Mouse (Mus musculus) testis, adult 2 months (tissue): ENCODE measurements around the gene Rem2.

Experiments used
- CTCF ChIP-seq: fragments of 200-500 bp; IDR thresholded peaks from 2 replicates; pipeline ENCODE4 v1.5.1; 2012; ENCODE audit warnings: low read depth, mild to moderate bottlenecking, inconsistent platforms, low read length, moderate library complexity; ENCODE audit not compliant: control insufficient read depth, insufficient read depth, insufficient replicate concordance
- POLR2A ChIP-seq: fragments of 200-500 bp; IDR thresholded peaks from 2 replicates; pipeline ENCODE4 v1.6.1; 2012; ENCODE audit warnings: low read depth, mild to moderate bottlenecking, inconsistent platforms, low read length, moderate library complexity; ENCODE audit not compliant: control insufficient read depth

DNA sequence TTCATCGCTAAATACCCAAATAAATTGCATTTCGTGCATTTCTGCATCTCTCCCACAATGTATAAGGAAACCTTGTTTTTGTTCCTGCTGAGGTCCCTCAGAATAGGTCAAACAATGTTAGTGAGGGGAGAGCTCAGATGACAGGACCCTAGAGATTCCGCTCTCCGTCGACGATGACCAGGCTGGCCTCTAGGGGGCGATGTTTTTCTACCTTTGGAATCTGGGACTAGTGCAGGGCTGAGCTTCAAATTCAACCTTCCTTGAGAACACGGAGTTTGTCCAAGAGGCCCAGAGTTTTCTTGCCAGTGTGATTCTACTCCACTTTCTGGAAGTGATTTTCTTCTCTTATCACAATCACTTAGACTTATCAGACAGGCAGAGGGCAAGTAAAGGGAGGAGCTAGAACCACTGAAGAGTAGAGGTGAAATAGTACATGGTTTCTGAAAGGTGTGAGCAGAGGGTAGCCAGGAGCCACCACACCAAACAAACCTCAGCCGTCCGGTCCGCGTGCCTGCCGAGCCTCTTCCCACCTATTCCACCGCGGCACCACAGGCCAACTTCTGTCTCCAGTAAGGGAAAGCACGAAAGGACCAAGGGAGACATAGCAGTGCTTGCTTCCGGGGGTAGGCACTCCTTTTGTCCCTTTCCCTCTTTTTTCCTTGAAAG is 52.7 kb downstream of the Rem2 start:
- peak; percentile 92 for TF ChIP-seq CTCF
- no peak for TF ChIP-seq POLR2A
